Mouse (Mus musculus): ENCODE measurements around the gene Veph1.

Gene Veph1

GRCm38 (mm10) chr3:66296545-66296944, at the start of gene Veph1:
Veph1 (minus strand) TSS chr3:66296837.
- no peak for DNase-seq (ENCODE audit: low spot score)

- no peak for DNase-seq (ENCODE audit: low spot score)
These were observed 44.1 kb upstream of the Veph1 start for GRCm38 (mm10) chr3:66340742-66341141.

GRCm38 (mm10) chr3:66332401-66332729, 35.7 kb upstream of the Veph1 start:
- DNase-seq (ENCODE audit: low spot score) = no peak

- peak; percentile 60 for DNase-seq (ENCODE audit: low spot score)
These were observed 35.2 kb upstream of the Veph1 start for GRCm38 (mm10) chr3:66331592-66332400.

GRCm38 (mm10) chr3:66330896-66331579, 34.4 kb upstream of the Veph1 start:
- DNase-seq (ENCODE audit: low spot score) = no peak

- DNase-seq (ENCODE audit: low spot score) = no peak
These were observed 29.6 kb upstream of the Veph1 start for GRCm38 (mm10) chr3:66325962-66326834.

- DNase-seq (ENCODE audit: low spot score) = no peak
These were observed 28.9 kb upstream of the Veph1 start for GRCm38 (mm10) chr3:66325486-66325951.

- no peak for DNase-seq (ENCODE audit: low spot score)
These were observed 18.4 kb upstream of the Veph1 start for GRCm38 (mm10) chr3:66314793-66315715.

GRCm38 (mm10) chr3:66310586-66310985, 13.9 kb upstream of the Veph1 start:
- DNase-seq (ENCODE audit: low spot score) = no peak

- no peak for DNase-seq (ENCODE audit: low spot score)
These were observed 12.9 kb upstream of the Veph1 start for GRCm38 (mm10) chr3:66309531-66309930.

- no peak for DNase-seq (ENCODE audit: low spot score)
These were observed 1.4 kb downstream of the Veph1 start for GRCm38 (mm10) chr3:66295236-66295635.

GRCm38 (mm10) chr3:66294729-66295128, 1.9 kb downstream of the Veph1 start:
- no peak for DNase-seq (ENCODE audit: low spot score)

- DNase-seq (ENCODE audit: low spot score) = no peak
These were observed 4.2 kb downstream of the Veph1 start for GRCm38 (mm10) chr3:66292356-66292946.

- no peak for DNase-seq (ENCODE audit: low spot score)
These were observed 33.4 kb downstream of the Veph1 start for GRCm38 (mm10) chr3:66263270-66263669.

- no peak for DNase-seq (ENCODE audit: low spot score)
These were observed 34.3 kb downstream of the Veph1 start for GRCm38 (mm10) chr3:66262319-66262718.

GRCm38 (mm10) chr3:66254504-66255105, 42.0 kb downstream of the Veph1 start:
- DNase-seq (ENCODE audit: low spot score) = no peak

GRCm38 (mm10) chr3:66251842-66252241, 44.8 kb downstream of the Veph1 start:
- no peak for DNase-seq (ENCODE audit: low spot score)

- DNase-seq (ENCODE audit: low spot score) = no peak
These were observed 56.2 kb downstream of the Veph1 start for GRCm38 (mm10) chr3:66240476-66240875.

GRCm38 (mm10) chr3:66236234-66236871, 60.3 kb downstream of the Veph1 start:
- DNase-seq (ENCODE audit: low spot score) = peak; percentile 8

- DNase-seq (ENCODE audit: low spot score) = no peak
These were observed 71.6 kb downstream of the Veph1 start for GRCm38 (mm10) chr3:66224931-66225537.

All from layer of hippocampus, adult 11-12 months (tissue).